ENCODE assay signal across 20 mouse cellular contexts in the genomic region with DNA sequence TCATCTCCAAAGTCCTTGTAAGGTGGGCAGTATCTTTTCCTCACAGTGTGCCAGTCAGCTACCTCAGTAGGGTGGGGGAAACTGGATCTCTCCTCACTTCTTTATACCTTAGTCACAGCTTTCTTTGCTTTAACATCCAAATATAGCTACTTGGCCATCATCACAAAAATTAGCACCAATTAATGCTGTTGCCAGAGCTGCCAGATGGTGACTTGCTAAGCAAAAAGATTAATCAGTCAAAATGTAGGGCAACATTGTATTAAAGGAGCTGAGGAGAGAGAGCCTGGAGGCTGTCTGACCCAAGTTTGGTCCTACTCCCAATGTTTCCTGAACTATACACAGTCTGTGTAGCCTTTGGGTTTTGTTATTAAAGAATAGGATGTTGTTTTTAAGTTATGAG.
DNase-seq lines count a peak whose midpoint lies in the region; ATAC-seq lines count a peak whose summit lies in the region.
"Had no signal": no experiment of that assay in that cellular context is flagged by ENCODE, and none has a peak within 500 bp of the region (broad histone marks: within the 10 kb centered on the region; RNA-seq: fewer than 3 reads in every experiment).

No protein-coding gene starts in this region.

- H3K36me3 ChIP-seq in limb, embryonic 11.5 days (ENCODE audit: control insufficient read depth, insufficient read depth, low read length) = no peaks in the 10 kb centered on the region
- no peaks in the 10 kb centered on the region for H3K36me3 ChIP-seq in limb, embryonic 10.5 days
- H3K36me3 ChIP-seq: limb, embryonic 12.5 days; liver, embryonic 13.5 days had no signal

- no peak for DNase-seq in cerebellum, postnatal 4 days (ENCODE audit: low spot score in 2 of 2)
- peak; percentile 4 for DNase-seq in limb, embryonic 11.5 days (ENCODE audit: low spot score)
- DNase-seq in limb, embryonic 10.5 days (ENCODE audit: low spot score) = no peak
- peak; percentile 20 for DNase-seq in cerebellum, adult 8-10 months
- peak; percentile 65 for DNase-seq in retina, postnatal 1 day
- no peak for DNase-seq in yolk sac, embryonic 10.5 days (ENCODE audit: low spot score)
- no peak for DNase-seq in spleen, postnatal 10 days (ENCODE audit: low spot score in 2 of 2)
- DNase-seq: adrenal gland, postnatal 14 days; gastrocnemius, postnatal 36 days; kidney, adult 11 months; kidney, postnatal 14 days; liver, embryonic 13.5 days; lung, embryonic 14.5 days; lung, postnatal 4 days; spleen, adult 18-20 months; thymus, postnatal 36 days had no signal

- H3K4me3 ChIP-seq in limb, embryonic 11.5 days (ENCODE audit: low read depth, low read length) = no peak overlapping the region
- H3K4me3 ChIP-seq in limb, embryonic 10.5 days = no peak overlapping the region
- H3K4me3 ChIP-seq: heart, embryonic 15.5 days; limb, embryonic 12.5 days; liver, embryonic 13.5 days had no signal

- H3K9me3 ChIP-seq in limb, embryonic 11.5 days (ENCODE audit: control insufficient read depth, low read length) = no peaks in the 10 kb centered on the region
- no peaks in the 10 kb centered on the region for H3K9me3 ChIP-seq in limb, embryonic 10.5 days (replicated peaks)
- H3K9me3 ChIP-seq: heart, embryonic 15.5 days; limb, embryonic 12.5 days; liver, embryonic 13.5 days had no signal

- H3K27ac ChIP-seq in limb, embryonic 11.5 days (replicated peaks; ENCODE audit: low read depth, low read length) = no peak overlapping the region
- H3K27ac ChIP-seq in limb, embryonic 10.5 days = no peak overlapping the region
- H3K27ac ChIP-seq: heart, embryonic 15.5 days; limb, embryonic 12.5 days; liver, embryonic 13.5 days had no signal

- no peak overlapping the region for H3K4me2 ChIP-seq in limb, embryonic 11.5 days (ENCODE audit: low read depth, severe bottlenecking)
- H3K4me2 ChIP-seq: heart, embryonic 15.5 days; limb, embryonic 12.5 days; liver, embryonic 13.5 days; lung, embryonic 14.5 days had no signal

- ATAC-seq in cerebellum, adult (ENCODE audit: insufficient number of reproducible peaks, low FRiP score, low TSS enrichment) = peak; percentile 37; the same call in 1 of the 2 replicates
- ATAC-seq in limb, embryonic 11.5 days (ENCODE audit: insufficient number of reproducible peaks, low FRiP score, low TSS enrichment, low read depth) = no peak
- ATAC-seq: activated CD4-positive, CD25-positive, alpha-beta regulatory T cell, adult 4 months had no signal

- H3K9ac ChIP-seq in limb, embryonic 11.5 days (ENCODE audit: low read length) = no peak overlapping the region
- H3K9ac ChIP-seq: heart, embryonic 15.5 days; limb, embryonic 12.5 days; liver, embryonic 13.5 days; lung, embryonic 14.5 days had no signal

- H3K4me1 ChIP-seq in limb, embryonic 11.5 days (ENCODE audit: control insufficient read depth, insufficient read depth, low read length) = no peaks in the 10 kb centered on the region
- peaks cover 12% of the 10 kb centered on the region; the same call in 1 of the 2 replicates for H3K4me1 ChIP-seq in limb, embryonic 10.5 days
- H3K4me1 ChIP-seq: heart, embryonic 15.5 days; liver, embryonic 13.5 days had no signal

- no peaks in the 10 kb centered on the region for H3K27me3 ChIP-seq in limb, embryonic 11.5 days (ENCODE audit: control insufficient read depth, insufficient read depth, low read length)
- no peaks in the 10 kb centered on the region for H3K27me3 ChIP-seq in limb, embryonic 10.5 days (ENCODE audit: low read depth, poor library complexity, severe bottlenecking)
- H3K27me3 ChIP-seq: heart, embryonic 15.5 days; limb, embryonic 12.5 days; liver, embryonic 13.5 days had no signal

Comparison
In these comparisons a context has a peak if more than half of its experiments do, and no peak if none do; other contexts are left out.
1. DNase-seq: peak in limb, embryonic 11.5 days (single experiment), cerebellum, adult 8-10 months (single experiment) and retina, postnatal 1 day (single experiment); none in cerebellum, postnatal 4 days (0 of 2), limb, embryonic 10.5 days (single experiment), yolk sac, embryonic 10.5 days (single experiment) and spleen, postnatal 10 days (0 of 2).